Mouse (Mus musculus) adrenal gland, postnatal 36 days (tissue): ENCODE measurements at regions not wholly inside any gene's neighbourhood (a gene's known extent, or its start where the extent isn't known, plus 50 kb on each side); places are given as distances from the start of the nearest gene placed in this dataset.

Experiments used
- DNase-seq, 2 experiments: peaks; one replicate each; pipeline ENCODE4 v3.0.0; 2021; ENCODE audit warnings: mixed read lengths in 1 of 2

DNA sequence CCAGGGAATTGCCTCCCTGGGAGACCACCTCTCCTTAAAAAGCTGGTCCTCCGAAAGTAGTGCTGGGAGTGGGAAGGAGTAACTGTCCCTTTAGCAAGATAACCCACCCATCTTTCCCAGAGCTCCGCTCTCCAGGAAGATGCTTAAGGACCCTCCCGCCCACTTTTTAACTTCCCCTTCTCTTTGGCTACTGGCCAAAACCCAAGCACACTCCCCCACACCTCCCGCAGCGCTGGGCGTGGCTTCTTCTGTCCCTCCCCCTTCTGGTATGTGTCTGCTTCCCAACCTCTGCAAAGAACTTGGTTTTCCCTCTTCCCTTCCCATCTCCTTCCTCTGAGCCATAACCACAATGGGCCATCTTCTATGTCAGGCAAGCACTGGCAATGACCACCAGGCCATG lies 85.4 kb downstream of the Rpap3 start:
- no peak for DNase-seq

DNA sequence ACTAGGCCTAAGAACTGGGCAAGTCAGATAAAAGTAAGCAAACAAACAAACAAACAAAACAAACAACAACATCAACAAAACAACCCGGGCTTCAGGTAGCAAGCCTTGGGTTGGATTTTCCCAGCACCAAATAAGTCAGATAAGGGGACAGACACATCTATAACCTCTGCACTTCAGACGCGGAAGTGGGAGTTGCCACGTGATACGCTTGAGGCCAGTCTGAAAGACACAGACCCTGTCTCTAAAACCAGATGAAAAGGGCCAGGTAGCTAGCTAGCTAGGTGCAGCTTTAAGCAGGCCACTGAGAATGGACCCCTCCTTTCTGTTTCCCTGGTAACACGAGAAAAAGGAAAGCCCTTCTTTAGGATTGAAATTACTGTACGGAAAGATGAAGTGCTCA lies 85.9 kb downstream of the Rpap3 start:
- no peak for DNase-seq

DNA sequence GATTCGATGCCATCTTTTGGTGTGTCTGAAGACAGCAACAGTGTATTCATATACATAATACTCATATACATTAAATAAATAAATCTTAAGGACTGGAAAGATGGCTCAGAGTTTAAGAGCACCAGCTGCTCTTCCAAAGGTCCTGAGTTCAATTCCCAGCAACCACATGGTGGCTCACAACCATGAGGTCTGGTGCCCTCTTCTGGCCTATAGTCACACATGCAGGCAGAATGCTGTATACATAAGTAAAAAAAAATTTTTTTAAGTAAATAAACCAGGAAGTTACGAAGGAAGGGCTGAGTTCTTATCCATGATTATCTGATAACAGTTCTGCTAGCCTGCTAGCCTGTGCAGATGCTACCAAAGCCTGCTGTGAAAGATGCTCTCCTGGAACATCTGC lies 93.3 kb downstream of the Rpap3 start:
- DNase-seq = no peak

DNA sequence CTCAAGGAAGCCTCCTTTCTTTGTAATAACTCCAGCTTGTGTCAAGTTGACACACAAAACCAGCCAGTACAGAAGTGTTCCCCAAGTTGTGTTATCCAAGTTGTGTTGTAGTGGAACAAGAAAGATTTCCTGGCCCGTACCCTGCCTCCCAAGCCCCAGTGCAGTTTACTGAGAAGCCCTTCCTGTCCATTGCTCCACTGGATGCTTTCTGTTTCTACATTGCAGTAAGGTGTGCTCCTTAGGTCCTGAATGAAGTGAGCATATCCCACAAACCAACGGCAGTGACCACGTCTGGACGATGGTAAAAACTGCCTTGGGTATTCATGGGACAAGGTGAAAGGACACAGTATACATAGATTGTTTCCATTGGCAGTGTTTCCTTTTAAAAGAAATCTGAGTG lies 94.9 kb downstream of the Rpap3 start:
- DNase-seq = no peak

DNA sequence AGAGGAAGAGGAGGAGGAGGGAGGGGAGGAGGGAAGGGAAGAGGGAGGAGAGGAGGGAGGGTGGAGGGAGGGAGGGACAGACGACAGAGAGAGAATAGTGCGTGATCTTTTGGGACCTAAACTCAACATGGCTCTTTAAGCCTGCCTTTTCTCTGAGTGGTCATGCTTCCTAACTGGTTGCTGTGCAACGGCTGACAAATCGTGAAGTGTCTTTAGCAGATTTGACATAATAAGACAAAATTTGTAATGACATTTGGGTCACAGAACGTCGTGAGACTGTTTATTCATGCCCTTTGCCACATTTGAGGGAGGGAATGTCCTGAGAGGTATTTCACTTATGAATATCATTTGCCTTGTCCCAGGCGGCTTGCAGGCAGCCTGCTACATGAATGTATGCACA lies 96.1 kb downstream of the Rpap3 start:
- no peak for DNase-seq

GRCm38 (mm10) chr15:97608651-97609050 lies 97.0 kb downstream of the Rpap3 start:
- DNase-seq = no peak

- no peak for DNase-seq
These were observed 97.9 kb downstream of the Rpap3 start for GRCm38 (mm10) chr15:97607617-97608206.

DNA sequence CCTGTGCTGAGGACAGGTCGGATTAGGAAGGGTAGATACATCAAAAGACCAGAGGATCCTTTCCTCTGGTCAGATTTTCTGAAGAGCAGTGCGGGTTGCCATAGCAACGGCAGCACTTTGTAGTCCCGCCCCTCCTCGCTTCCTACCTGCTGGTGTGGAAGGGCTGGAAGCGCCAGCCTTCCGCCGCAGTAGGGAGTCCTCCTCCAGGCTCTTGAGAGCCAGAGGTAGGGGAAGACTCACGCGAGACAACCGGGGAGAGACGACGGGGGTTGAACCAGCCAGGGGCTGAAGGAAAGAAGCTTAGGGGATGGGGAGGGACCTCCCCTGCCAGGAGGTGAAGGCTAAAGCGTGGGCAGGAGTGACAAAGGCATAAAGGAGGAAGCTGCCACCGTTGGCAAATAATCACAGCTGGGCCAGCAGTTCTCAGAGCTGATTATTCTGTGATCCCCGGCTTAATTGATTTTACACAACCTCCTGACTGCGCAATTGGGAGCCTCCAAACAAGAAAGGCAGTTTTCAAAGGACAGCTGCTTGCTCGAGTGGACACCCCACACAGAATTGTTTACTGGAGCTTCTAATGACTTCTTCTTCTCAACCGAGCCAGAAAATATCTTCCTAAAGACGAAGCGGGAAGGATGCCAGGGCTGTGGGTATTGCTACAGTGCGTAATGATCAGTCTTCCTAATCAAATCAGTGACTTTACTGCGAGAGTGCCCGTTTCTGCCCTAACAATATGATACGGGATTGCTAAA lies 98.8 kb downstream of the Rpap3 start:
- peak; percentile 38 to 59 for DNase-seq

GRCm38 (mm10) chr15:97606232-97606629 lies 99.4 kb downstream of the Rpap3 start:
- DNase-seq = no peak

- DNase-seq = no peak
These were observed 99.8 kb downstream of the Rpap3 start for GRCm38 (mm10) chr15:97605791-97606190.

DNA sequence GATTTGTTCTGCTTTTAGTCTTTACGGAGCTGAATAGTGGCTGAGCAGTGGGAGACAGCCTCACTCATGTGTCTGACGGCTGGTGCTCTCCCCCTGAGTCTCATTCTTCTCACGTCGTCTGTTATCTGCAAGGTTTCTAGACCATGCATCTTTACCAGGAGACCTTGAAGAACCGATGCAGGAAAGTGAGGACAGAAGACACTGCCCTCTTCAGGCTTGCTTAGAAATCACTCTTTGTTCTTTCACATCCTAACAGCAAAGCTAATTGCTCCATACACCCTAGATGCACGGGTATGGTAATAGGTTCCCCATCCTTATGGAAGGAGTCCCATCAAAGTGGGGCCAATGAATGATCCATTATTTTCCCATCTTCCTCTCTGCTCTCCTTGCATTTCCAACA lies 102.1 kb downstream of the Rpap3 start:
- no peak for DNase-seq

DNA sequence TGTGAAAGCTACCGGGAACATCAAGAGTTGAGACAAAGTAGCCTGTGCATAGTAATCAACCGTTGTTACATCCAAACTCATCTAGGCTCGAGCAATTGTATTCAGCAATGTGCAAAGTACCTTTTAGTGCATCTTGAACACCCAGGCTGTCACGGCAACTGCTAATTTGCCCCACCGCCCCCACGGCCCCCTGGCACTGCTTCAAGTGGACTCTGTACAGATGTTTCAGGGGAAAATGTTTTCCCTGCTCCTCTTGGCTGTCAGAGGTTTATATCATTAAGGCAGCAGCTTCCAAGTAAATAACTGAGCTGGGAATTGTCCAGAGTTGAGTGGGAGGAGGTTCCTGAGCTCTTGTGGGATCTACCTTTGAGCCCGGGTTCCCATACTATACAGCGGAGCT lies 107.4 kb downstream of the Rpap3 start:
- no peak for DNase-seq

DNA sequence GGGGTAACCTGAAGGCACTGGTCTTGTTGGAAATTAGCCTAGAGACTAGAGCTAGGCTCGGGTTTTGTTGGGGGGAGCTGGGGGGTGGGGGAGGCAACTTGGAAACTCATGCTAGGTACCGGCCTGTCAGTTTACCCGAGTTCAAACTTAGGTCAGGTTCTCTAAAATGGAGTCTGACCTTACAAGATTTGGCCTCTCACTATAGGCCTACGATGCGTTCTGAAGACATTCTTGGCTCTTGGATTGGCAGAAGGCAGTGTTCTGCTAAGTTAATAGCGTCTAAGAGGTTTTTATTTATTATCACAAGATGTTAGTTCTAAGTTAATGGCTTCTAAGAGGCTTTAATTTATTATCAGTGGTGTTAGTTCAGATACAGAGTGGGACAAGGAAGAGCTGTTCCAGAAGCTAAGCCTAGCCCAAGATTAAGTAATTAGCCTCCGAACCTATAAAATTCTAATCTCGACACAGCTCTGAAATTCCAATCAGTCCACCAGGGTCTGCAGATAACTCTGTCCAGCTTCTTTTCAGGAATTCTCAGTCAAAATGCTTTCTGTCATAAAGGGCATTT lies 109.0 kb downstream of the Rpap3 start:
- DNase-seq = no peak

DNA sequence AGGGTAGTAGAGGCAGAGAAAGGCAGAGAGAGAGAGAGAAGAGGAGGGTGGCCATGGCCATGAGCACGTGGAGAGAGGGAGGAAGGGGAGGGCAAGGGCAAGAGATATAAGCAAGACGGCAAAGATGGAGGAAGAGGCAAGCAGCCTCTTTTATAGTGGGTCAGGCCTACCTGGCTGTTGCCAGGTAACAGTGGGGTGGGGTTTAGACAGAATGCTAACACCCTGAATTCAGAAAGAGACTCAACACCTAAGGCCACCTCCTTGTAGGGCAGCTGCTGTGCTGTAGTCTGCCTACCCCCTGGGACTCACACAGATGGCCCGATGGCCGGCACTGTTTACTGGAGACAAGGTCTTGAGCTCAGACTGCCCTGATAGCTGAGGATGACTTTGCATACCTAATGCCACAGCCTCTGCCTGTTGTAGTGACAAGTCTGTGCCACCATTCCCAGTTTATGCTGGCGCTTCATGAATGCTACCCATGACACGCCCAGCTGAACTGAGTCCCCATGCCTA lies 110.3 kb downstream of the Rpap3 start:
- no peak for DNase-seq

DNA sequence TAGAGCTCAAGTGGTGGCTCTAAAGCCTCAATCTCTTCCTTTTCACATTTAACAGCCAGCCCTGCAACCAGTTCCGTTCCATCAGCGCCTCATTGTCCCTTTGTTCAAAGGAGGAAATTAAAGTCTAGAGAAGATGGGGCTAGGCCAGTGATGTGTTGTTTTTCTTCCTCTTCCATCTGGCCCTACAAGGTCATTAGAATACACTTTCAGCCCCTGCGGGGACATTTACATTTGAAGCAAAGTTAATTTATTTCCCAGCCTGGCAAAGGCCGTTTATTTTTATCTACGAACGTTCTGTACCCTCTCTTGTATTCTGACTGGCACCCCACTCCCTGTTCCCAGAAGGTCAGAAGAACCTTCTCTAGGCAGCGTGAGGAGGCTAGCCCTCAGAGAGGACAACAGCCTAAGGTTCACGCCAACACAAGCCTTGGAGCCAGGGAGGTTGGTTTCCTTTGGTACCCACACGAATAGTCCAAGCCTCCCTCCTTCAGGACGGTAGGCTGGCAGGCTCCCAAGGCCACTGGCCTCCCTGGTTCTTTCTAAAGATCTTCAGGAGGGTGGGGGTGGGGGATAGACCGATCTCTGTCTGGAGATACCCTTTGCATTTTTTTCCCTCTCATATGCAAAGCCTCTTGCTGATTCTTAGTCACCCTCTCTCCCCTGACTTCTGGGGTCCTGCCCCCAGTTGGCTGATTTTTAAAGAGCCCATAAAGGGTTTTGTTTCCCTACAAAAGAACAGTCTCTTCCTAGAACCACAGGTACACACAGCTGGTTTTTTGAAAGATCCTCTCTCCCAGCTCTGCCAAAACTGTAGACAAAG lies 111.6 kb downstream of the Rpap3 start:
- peak in 1 of 2 experiments; percentile 34 for DNase-seq

- DNase-seq = no peak
These were observed 112.8 kb downstream of the Rpap3 start for GRCm38 (mm10) chr15:97592786-97593185.

DNA sequence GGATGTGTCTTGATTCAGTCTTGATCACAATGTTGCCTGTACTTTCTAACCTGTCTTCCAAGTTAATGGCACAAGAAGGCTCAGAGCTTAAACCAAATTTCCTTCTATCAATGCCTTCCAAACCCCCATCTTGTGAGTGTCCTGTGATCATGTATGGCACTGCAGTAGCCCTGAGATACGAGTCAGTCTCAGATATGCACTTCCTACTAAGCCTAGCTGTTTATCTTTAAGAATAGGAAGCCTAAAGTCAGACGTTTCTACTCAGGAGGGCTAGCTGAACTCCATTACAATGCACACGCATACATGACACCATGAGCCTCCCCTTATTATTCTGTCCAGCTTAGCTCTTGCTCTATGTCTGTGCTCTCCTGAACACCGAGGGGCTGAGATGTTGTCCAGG lies 114.2 kb downstream of the Rpap3 start:
- DNase-seq = no peak

DNA sequence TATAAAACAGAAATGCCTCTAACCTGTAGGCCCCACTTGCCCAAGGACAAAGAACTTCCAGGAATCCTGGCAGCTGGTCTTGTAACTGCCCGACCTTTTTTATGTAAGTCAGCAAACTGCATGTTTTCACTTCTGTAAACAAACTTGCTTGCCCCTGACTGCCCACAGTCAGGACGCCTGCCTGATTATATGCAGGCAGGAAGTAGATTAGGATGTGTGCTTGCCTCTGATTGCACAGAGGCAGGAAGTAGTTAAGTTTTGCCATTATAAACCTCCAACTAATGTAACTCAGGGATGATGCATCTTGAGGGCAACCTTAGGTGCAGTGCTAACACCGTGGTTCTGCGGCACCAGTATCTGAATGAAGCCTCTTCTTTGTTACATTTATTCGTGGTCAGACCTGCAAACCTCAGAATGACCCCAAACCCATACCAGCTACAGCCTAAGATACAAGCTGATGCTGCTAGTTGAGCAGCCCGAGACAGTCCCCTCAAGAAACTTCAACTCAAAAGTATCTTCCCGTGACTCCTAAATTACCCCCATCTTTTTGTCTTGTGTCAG lies 114.8 kb downstream of the Rpap3 start:
- DNase-seq = no peak

- DNase-seq = no peak
These were observed 117.9 kb downstream of the Rpap3 start for GRCm38 (mm10) chr15:97587571-97588205.

DNA sequence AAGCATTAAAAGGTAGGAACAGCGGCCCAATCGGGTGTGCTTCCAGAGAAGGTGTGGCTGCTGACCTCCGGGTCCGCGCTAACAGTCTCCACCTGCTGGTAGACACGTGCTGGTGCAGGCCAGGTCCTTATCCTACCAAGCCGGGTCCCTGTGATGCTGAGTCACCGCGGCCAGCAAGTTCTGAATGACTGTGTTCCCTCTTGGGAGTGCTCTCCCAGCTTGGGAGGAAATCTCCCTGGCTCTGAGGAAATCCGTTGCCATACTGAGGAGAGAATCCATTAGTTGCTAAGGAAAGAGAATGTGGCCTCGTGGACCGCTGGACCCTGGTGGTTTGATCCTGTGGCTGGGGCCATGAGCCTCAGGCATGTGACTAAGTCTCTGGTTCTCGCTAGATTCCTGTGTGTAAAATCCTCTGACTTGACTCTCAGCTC lies 123.9 kb downstream of the Rpap3 start:
- peak; percentile 91 to 93 for DNase-seq

GRCm38 (mm10) chr15:97580726-97581125 lies 124.9 kb downstream of the Rpap3 start:
- peak; percentile 42 to 51 for DNase-seq

DNA sequence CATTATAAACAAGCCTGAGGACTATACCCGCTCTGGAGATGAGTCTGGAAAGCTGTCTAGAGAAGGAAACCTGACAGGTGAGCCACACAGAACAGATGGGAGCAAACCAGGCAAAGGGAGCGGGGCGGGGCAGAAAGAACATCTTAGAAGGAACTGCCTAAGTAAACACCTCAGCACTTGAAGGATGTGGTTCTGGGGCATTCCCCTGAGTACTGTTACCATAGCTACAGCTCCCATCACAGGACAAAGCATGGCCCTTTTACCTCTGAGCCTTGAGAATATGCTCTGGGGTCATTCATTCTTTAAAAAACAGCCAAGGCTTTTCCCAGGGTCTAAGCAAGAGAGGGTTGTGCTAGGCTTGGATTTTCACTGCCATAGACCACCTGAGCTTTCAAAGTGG lies 127.6 kb downstream of the Rpap3 start:
- DNase-seq = no peak
